Mouse (Mus musculus): ENCODE measurements around the gene Slc27a3. TPM values are rescaled to one million over a fixed set of nuclear protein-coding genes. Genes with fewer than 3 reads are reported as not detected.

Gene Slc27a3
- total and polyA plus RNA-seq, 3 experiments: 1.9 to 2.8 TPM; not detected in 1

- no peak overlapping the region for H3K27ac ChIP-seq (ENCODE audit: control insufficient read depth, low read depth, low read length)
- no peak for DNase-seq (ENCODE audit: low read depth, low spot score)
- H3K36me3 ChIP-seq (ENCODE audit: control insufficient read depth in 1 of 2, insufficient read depth in 2 of 2, low read length in 2 of 2): peaks cover 0 to 4% of the 10 kb centered on the region in 2 experiments; a peak in 2 of 4 replicates
- H3K4me3 ChIP-seq (ENCODE audit: control insufficient read depth in 1 of 2, insufficient read depth in 1 of 2, low read depth in 2 of 2, low read length in 2 of 2): no peak overlapping the region
- no peaks in the 10 kb centered on the region for H3K27me3 ChIP-seq (ENCODE audit: control insufficient read depth in 1 of 2, insufficient read depth in 2 of 2, low read length in 2 of 2)
- H3K4me1 ChIP-seq (ENCODE audit: control insufficient read depth in 1 of 2, insufficient read depth in 2 of 2, low read length in 2 of 2): peaks cover 4 to 6% of the 10 kb centered on the region in 2 experiments; a peak in 3 of 4 replicates
- H3K9ac ChIP-seq (ENCODE audit: control insufficient read depth, low read depth, low read length, poor library complexity, severe bottlenecking): no peak overlapping the region
- no peaks in the 10 kb centered on the region for H3K79me2 ChIP-seq (ENCODE audit: control insufficient read depth, insufficient read depth, low read length, poor library complexity)
- TF ChIP-seq ZKSCAN1 (IDR thresholded peaks at IDR 0.05; ENCODE audit: low read depth, low read length): no peak
- no peak for TF ChIP-seq MYB (IDR thresholded peaks at IDR 0.05; ENCODE audit: low read depth, low read length)
- TF ChIP-seq MAZ (IDR thresholded peaks at IDR 0.05; ENCODE audit: low read depth, low read length): no peak
- TF ChIP-seq MYC (IDR thresholded peaks at IDR 0.05; ENCODE audit: low read depth, low read length): no peak
- no peak for TF ChIP-seq JUND (IDR thresholded peaks at IDR 0.05; ENCODE audit: low read depth, low read length)
- no peak for TF ChIP-seq SIN3A (IDR thresholded peaks at IDR 0.05; ENCODE audit: low read length)
- TF ChIP-seq UBTF (IDR thresholded peaks at IDR 0.05; ENCODE audit: borderline replicate concordance, insufficient read depth, low read depth, low read length): no peak
- no peak for TF ChIP-seq BHLHE40 (IDR thresholded peaks at IDR 0.05; ENCODE audit: borderline replicate concordance, low read depth, low read length)
- no peak for TF ChIP-seq MEF2A (IDR thresholded peaks at IDR 0.05; ENCODE audit: extremely low read depth, insufficient replicate concordance, low read depth, low read length, poor library complexity, severe bottlenecking)
- no peak for TF ChIP-seq ETS1 (IDR thresholded peaks at IDR 0.05; ENCODE audit: low read depth, low read length)
- no peak for TF ChIP-seq EP300 (IDR thresholded peaks at IDR 0.05; ENCODE audit: low read depth in 1 of 2, low read length in 2 of 2)
- TF ChIP-seq RCOR1 (IDR thresholded peaks at IDR 0.05; ENCODE audit: low read depth, low read length): no peak
- no peaks in the 10 kb centered on the region for H3K9me3 ChIP-seq (replicated peaks; ENCODE audit: insufficient read depth, low read length)
These were observed 8.0 kb downstream of the Slc27a3 start for GRCm38 (mm10) chr3:90381727-90382126.

- Histone ChIP-seq H3K9me3 (replicated peaks; ENCODE audit: insufficient read depth, low read length) (no peaks in the 10 kb centered on the region), H3K4me3 (ENCODE audit: control insufficient read depth in 1 of 2, insufficient read depth in 1 of 2, low read depth in 2 of 2, low read length in 2 of 2) (no peak overlapping the region), H3K27ac (ENCODE audit: control insufficient read depth, low read depth, low read length) (no peak overlapping the region), H3K79me2 (ENCODE audit: control insufficient read depth, insufficient read depth, low read length, poor library complexity) (no peaks in the 10 kb centered on the region), H3K9ac (ENCODE audit: control insufficient read depth, low read depth, low read length, poor library complexity, severe bottlenecking) (no peak overlapping the region), H3K27me3 (ENCODE audit: control insufficient read depth in 1 of 2, insufficient read depth in 2 of 2, low read length in 2 of 2) (no peaks in the 10 kb centered on the region), H3K36me3 (ENCODE audit: control insufficient read depth in 1 of 2, insufficient read depth in 2 of 2, low read length in 2 of 2) (no peaks in the 10 kb centered on the region), H3K4me1 (ENCODE audit: control insufficient read depth in 1 of 2, insufficient read depth in 2 of 2, low read length in 2 of 2) (no peaks in the 10 kb centered on the region)
- DNase-seq (ENCODE audit: low read depth, low spot score): no peak
- TF ChIP-seq GABPA (IDR thresholded peaks at IDR 0.05; ENCODE audit: low read depth, low read length) (no peak), ZNF384 (IDR thresholded peaks at IDR 0.05; ENCODE audit: low read depth, low read length) (no peak), TCF12 (IDR thresholded peaks at IDR 0.05; ENCODE audit: low read depth, low read length) (no peak), EP300 (IDR thresholded peaks at IDR 0.05; ENCODE audit: low read depth in 1 of 2, low read length in 2 of 2) (no peak), MYC (IDR thresholded peaks at IDR 0.05; ENCODE audit: low read depth, low read length) (no peak), CHD2 (IDR thresholded peaks at IDR 0.05; ENCODE audit: low read length) (no peak), POLR2AphosphoS2 (IDR thresholded peaks at IDR 0.05; ENCODE audit: low read length) (no peak), SMC3 (IDR thresholded peaks at IDR 0.05; ENCODE audit: low read depth, low read length) (no peak), ZMIZ1 (IDR thresholded peaks at IDR 0.05; ENCODE audit: low read depth, low read length) (no peak), USF2 (IDR thresholded peaks at IDR 0.05; ENCODE audit: borderline replicate concordance in 1 of 2, insufficient read depth in 1 of 2, low read depth in 1 of 2, low read length in 2 of 2) (no peak), MYB (IDR thresholded peaks at IDR 0.05; ENCODE audit: low read depth, low read length) (no peak)
These were observed 11.2 kb downstream of the Slc27a3 start for GRCm38 (mm10) chr3:90378496-90378895.
